Mouse (Mus musculus): Measurements from ENCODE around the gene Cdk2. TPM values are rescaled to one million over a fixed set of nuclear protein-coding genes. Genes with fewer than 3 reads are reported as not detected.
A peak's percentile ranks its signal among the peaks of the same experiment; 100 is the strongest.
"Not testable (repeated sequence)": the region's sequence is repeated elsewhere in the genome, so short reads cannot be mapped to it uniquely, and the experiment has no call there.

The Cdk2 gene
- total RNA-seq, 2 experiments from 2014 or later, result 4.6 to 5.5 TPM

- DNase-seq; intact Hi-C loops (cut with DNase I): not testable (repeated sequence)
Observed at GRCm38 (mm10) chr10:128711318-128711717, 6.5 kb upstream of the Cdk2 start.

- no peak for DNase-seq
- intact Hi-C loops (cut with DNase I), result no loop called here
Observed at GRCm38 (mm10) chr10:128705317-128705693, 474 bp upstream of the Cdk2 start.

- intact Hi-C loops (cut with DNase I), result loop anchor here (5.0 kb wide), 1 partner anchor 38 kb away; the partner anchor contains the start of gene Dgka
- DNase-seq, result no peak
Observed at GRCm38 (mm10) chr10:128703895-128704294, 936 bp downstream of the Cdk2 start, which contains the start of gene Pmel. Pmel (plus strand) TSS chr10:128704195.

- DNase-seq, result no peak
- intact Hi-C loops (cut with DNase I), result loop anchor here (5.0 kb wide), 1 partner anchor 40 kb away; the partner anchor contains the start of gene Dgka
Observed at GRCm38 (mm10) chr10:128702328-128703007, 2.4 kb downstream of the Cdk2 start.

- intact Hi-C loops (cut with DNase I), result loop anchor here (5.0 kb wide), 1 partner anchor 42 kb away; the partner anchor contains the start of gene Dgka
- no peak for DNase-seq
Observed at GRCm38 (mm10) chr10:128700712-128701111, 4.1 kb downstream of the Cdk2 start.

GRCm38 (mm10) chr10:128699611-128700010 is 5.2 kb downstream of the Cdk2 start:
- DNase-seq, result no peak
- intact Hi-C loops (cut with DNase I), result loop anchor here (5.0 kb wide), 1 partner anchor 43 kb away; the partner anchor contains the start of gene Dgka

- no peak for DNase-seq
- intact Hi-C loops (cut with DNase I), result no loop called here
Observed at GRCm38 (mm10) chr10:128699006-128699405, 5.8 kb downstream of the Cdk2 start.

- intact Hi-C loops (cut with DNase I), result no loop called here
- no peak for DNase-seq
Observed at GRCm38 (mm10) chr10:128697072-128697725, 7.6 kb downstream of the Cdk2 start.

GRCm38 (mm10) chr10:128695992-128696807 is 8.6 kb downstream of the Cdk2 start, which contains the start of gene Rab5b:
Rab5b (minus strand) TSS chr10:128696264.
- peak; percentile 97 to 99 for DNase-seq
- intact Hi-C loops (cut with DNase I), result no loop called here

- DNase-seq, result peak in 1 of 2 experiments; percentile 48
- intact Hi-C loops (cut with DNase I), result no loop called here
Observed at GRCm38 (mm10) chr10:128695411-128695991, 9.3 kb downstream of the Cdk2 start.

- DNase-seq, result no peak
- intact Hi-C loops (cut with DNase I), result loop anchor here (1.0 to 5.0 kb wide), 2 partner anchors 48 to 112 kb away; partner anchors contain the start of gene Rps26
Observed at GRCm38 (mm10) chr10:128674469-128675008, 30.3 kb downstream of the Cdk2 start.

- intact Hi-C loops (cut with DNase I), result loop anchor here (1.0 to 5.0 kb wide), 2 partner anchors 48 to 112 kb away; partner anchors contain the start of gene Rps26
- peak; percentile 79 to 80 for DNase-seq
Observed at GRCm38 (mm10) chr10:128673763-128674468, 30.9 kb downstream of the Cdk2 start, which contains the start of gene Suox. Suox (minus strand) TSS chr10:128674073.

- DNase-seq, result no peak
- intact Hi-C loops (cut with DNase I), result loop anchor here (5.0 kb wide), 1 partner anchor 109 kb away; no protein-coding TSS in a partner anchor
Observed at GRCm38 (mm10) chr10:128671148-128671547, 33.7 kb downstream of the Cdk2 start.

- intact Hi-C loops (cut with DNase I), result no loop called here
- no peak for DNase-seq
Observed at GRCm38 (mm10) chr10:128668790-128669672, 35.8 kb downstream of the Cdk2 start.

- no peak for DNase-seq
- intact Hi-C loops (cut with DNase I), result no loop called here
Observed at GRCm38 (mm10) chr10:128665806-128666205, 39.0 kb downstream of the Cdk2 start.

- intact Hi-C loops (cut with DNase I), result no loop called here
- no peak for DNase-seq
Observed at GRCm38 (mm10) chr10:128665307-128665706, 39.5 kb downstream of the Cdk2 start.

GRCm38 (mm10) chr10:128664808-128665207 is 40.0 kb downstream of the Cdk2 start:
- intact Hi-C loops (cut with DNase I), result no loop called here
- no peak for DNase-seq
